Mouse (Mus musculus) heart, embryonic 16.5 days (tissue): Measurements from ENCODE around the gene Atp5g3. TPM values are rescaled to one million over a fixed set of nuclear protein-coding genes. Genes with fewer than 3 reads are reported as not detected.
A peak's percentile ranks its signal among the peaks of the same experiment; 100 is the strongest.
"Not testable (repeated sequence)": the region's sequence is repeated elsewhere in the genome, so short reads cannot be mapped to it uniquely, and the experiment has no call there.

ENCODE experiments used
- ATAC-seq: fragments of 200-750 bp; cut with Nextera tagmentation; replicated peaks from 2 replicates; pipeline ENCODE4 v1.8.0; 2017; ENCODE audit warnings: moderate number of reproducible peaks; ENCODE audit not compliant: insufficient read depth, low FRiP score; ENCODE audit errors: extremely low read depth
- H3K27ac ChIP-seq: fragments of 300-500 bp; sonication (generic); 2 replicates; pipeline ENCODE4 v1.5.1; 2014; ENCODE audit warnings: mild to moderate bottlenecking, low read length, control low read depth, moderate library complexity
- H3K27me3 ChIP-seq: fragments of 300-500 bp; sonication (generic); 2 replicates; pipeline ENCODE4 v1.6.1; 2014; ENCODE audit warnings: low read length, mixed read lengths; ENCODE audit not compliant: control insufficient read depth, insufficient read depth
- H3K36me3 ChIP-seq: fragments of 300-500 bp; sonication (generic); 2 replicates; pipeline ENCODE4 v1.6.1; 2014; ENCODE audit not compliant: control insufficient read depth, insufficient read depth
- H3K4me1 ChIP-seq: fragments of 300-500 bp; sonication (generic); 2 replicates; pipeline ENCODE4 v1.6.1; 2014; ENCODE audit warnings: low read length, mixed read lengths; ENCODE audit not compliant: control insufficient read depth, insufficient read depth
- H3K4me2 ChIP-seq: fragments of 300-500 bp; sonication (generic); 2 replicates; pipeline ENCODE4 v1.6.1; 2014; ENCODE audit warnings: low read depth, mild to moderate bottlenecking, control low read depth, low read length
- H3K4me3 ChIP-seq: fragments of 300-500 bp; sonication (generic); 2 replicates; pipeline ENCODE4 v1.5.1; 2014; ENCODE audit warnings: mild to moderate bottlenecking, control low read depth, low read length
- H3K9ac ChIP-seq: fragments of 300-500 bp; sonication (generic); 2 replicates; pipeline ENCODE4 v1.6.1; 2014; ENCODE audit warnings: low read length, control low read depth
- H3K9me3 ChIP-seq: fragments of 300-500 bp; sonication (generic); replicated peaks from 2 replicates; pipeline ENCODE4 v1.6.1; 2016; ENCODE audit warnings: low read length; ENCODE audit not compliant: control insufficient read depth
- WGBS: fragments of 180-500 bp; shearing (Covaris S2); extraction: QIAGEN DNeasy Blood & Tissue Kit; methylation state at CpG from one replicate; pipeline ENCODE4 v1.1.7; 2014; 5-methylcytosine and 5-hydroxymethylcytosine counted together
- polyA plus RNA-seq: library from polyadenylated mRNA; unstranded; fragments of >200 nt; fragmentation: Nextera tagmentation; extraction: Ambion mirVana; gene quantifications from 2 replicates; pipeline ENCODE4 v1.2.1, GENCODE M21; 2015

The Atp5g3 gene
- polyA plus RNA-seq, 1 experiment from 2014 or later = 3,175 TPM

DNA sequence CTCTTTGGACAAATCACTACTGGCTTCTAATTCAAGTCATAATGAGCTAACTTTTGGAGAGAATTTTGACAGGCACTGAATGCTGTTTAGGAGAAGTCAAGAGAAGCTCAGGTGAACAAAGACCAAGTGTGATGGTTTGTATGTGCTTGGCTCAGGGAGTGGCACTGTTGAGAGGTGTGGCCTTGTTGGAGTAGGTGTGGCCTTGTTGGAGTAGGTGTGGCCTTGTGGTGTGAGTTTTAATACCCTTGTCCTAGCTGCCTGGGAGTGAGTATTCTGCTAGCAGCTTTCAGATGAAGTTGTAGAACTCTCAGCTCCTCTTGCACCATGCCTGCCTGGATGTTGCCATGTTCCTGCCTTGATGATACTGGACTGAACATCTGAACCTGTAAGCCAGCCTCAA is 6.4 kb downstream of the Atp5g3 start:
- H3K4me2 ChIP-seq, H3K27ac ChIP-seq, H3K9ac ChIP-seq, H3K27me3 ChIP-seq, H3K4me1 ChIP-seq, H3K9me3 ChIP-seq, ATAC-seq, H3K4me3 ChIP-seq: not testable (repeated sequence)
- peaks cover 30% of the 10 kb centered on the region for H3K36me3 ChIP-seq

- no peaks in the 10 kb centered on the region for H3K27me3 ChIP-seq
- no peak overlapping the region for H3K27ac ChIP-seq
- no peak overlapping the region for H3K9ac ChIP-seq
These were observed 7.6 kb downstream of the Atp5g3 start for GRCm38 (mm10) chr2:73903536-73903935.

DNA sequence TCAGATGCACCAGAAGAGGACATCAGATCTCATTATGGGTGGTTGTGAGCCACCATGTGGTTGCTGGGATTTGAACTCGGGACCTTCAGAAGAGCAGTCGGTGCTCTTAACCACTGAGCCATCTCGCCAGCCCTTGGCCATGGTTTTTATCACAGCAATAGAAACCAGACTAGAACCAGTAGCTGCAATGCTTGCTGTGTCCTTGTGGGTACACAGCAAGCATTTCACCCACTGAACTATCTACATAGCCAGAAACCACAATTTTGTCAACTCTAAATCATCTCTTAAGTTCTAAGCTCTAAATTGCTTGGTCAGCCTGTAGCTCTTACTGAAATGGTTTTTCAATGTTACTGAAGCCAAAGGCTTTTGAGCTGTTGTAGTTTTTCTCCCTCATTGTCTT is 8.8 kb downstream of the Atp5g3 start:
- 95% methylated on average over 3 of the region's 3 CpGs for WGBS
- H3K4me3 ChIP-seq, H3K27me3 ChIP-seq, H3K27ac ChIP-seq, H3K4me2 ChIP-seq, ATAC-seq, H3K9me3 ChIP-seq, H3K9ac ChIP-seq, H3K4me1 ChIP-seq: not testable (repeated sequence)
- peaks cover 11% of the 10 kb centered on the region for H3K36me3 ChIP-seq

More at GRCm38 (mm10) chr2:73903536-73903935, 7.6 kb downstream of the Atp5g3 start:
- 0 out of 2 replicates have a peak, but pooled peaks cover 2% of the 10 kb centered on the region for H3K4me1 ChIP-seq
- peaks cover 23% of the 10 kb centered on the region for H3K36me3 ChIP-seq
- 94% methylated on average over 2 of the region's 2 CpGs for WGBS
- no peak overlapping the region for H3K4me3 ChIP-seq
- H3K9me3 ChIP-seq = no peaks in the 10 kb centered on the region
- ATAC-seq = no peak
- H3K4me2 ChIP-seq = no peak overlapping the region

DNA sequence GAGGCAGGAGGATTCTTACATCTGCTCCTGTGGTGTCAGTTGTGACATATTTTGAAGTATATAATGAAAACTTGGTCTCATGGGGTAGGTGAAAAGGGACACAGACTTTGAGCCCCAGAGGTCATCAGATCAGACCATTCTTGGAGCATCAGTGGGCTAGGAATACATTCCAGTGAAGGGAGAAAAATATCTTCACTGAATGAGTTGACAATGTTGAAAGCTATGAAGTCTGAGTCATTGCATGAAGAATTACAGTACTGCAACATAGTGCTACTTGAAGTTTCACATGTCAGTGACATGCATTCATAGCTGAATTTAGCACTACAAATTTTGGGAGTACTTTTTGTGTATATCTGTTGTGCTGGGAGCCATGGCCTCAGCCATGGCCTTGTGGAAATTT is 10.0 kb downstream of the Atp5g3 start:
- no peaks in the 10 kb centered on the region for H3K9me3 ChIP-seq
- no peak overlapping the region for H3K4me3 ChIP-seq
- no peak overlapping the region for H3K4me2 ChIP-seq
- H3K27ac ChIP-seq = no peak overlapping the region
- H3K4me1 ChIP-seq = no peaks in the 10 kb centered on the region
- H3K9ac ChIP-seq = no peak overlapping the region
- H3K27me3 ChIP-seq = no peaks in the 10 kb centered on the region
- no peak for ATAC-seq
- peaks cover 2% of the 10 kb centered on the region; the same call in 1 of the 2 replicates for H3K36me3 ChIP-seq

GRCm38 (mm10) chr2:73900364-73900763 is 10.8 kb downstream of the Atp5g3 start:
- H3K9ac ChIP-seq = no peak overlapping the region
- H3K27ac ChIP-seq = no peak overlapping the region
- H3K4me1 ChIP-seq = no peaks in the 10 kb centered on the region
- ATAC-seq = no peak
- H3K27me3 ChIP-seq = no peaks in the 10 kb centered on the region
- H3K9me3 ChIP-seq = no peaks in the 10 kb centered on the region
- WGBS = 69% methylated on average over 1 of the region's 1 CpGs
- H3K36me3 ChIP-seq = no peaks in the 10 kb centered on the region; the same call in 1 of the 2 replicates
- no peak overlapping the region for H3K4me3 ChIP-seq
- no peak overlapping the region for H3K4me2 ChIP-seq

DNA sequence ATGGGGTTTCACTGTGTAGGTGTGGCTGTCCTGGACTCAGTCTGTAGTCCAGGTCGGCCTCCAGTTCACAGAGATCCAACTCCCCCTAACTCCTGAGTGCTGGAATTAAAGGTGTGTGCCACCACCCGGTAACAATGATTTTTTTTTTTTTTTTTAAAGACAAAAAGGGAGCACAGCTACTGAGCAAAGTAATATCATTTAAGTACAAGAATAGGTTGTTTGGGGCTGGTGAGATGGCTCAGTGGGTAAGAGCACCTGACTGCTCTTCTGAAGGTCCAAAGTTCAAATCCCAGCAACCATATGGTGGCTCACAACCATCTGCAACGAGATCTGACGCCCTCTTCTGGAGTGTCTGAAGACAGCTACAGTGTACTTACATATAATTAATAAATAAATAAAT is 14.2 kb downstream of the Atp5g3 start:
- H3K27ac ChIP-seq, H3K4me3 ChIP-seq, H3K4me2 ChIP-seq, ATAC-seq, H3K27me3 ChIP-seq, H3K36me3 ChIP-seq, H3K4me1 ChIP-seq, H3K9ac ChIP-seq, H3K9me3 ChIP-seq: not testable (repeated sequence)
- 67% methylated on average over 4 of the region's 4 CpGs for WGBS

GRCm38 (mm10) chr2:73893473-73894270 is 17.5 kb downstream of the Atp5g3 start:
- Histone ChIP-seq H3K9ac (peak overlapping the region; percentile 79), H3K4me3 (peak overlapping the region; percentile 85), H3K36me3 (no peaks in the 10 kb centered on the region), H3K4me2 (peak overlapping the region; percentile 82), H3K27ac (no peak overlapping the region; the same call in 1 of the 2 replicates), H3K9me3 (no peaks in the 10 kb centered on the region), H3K27me3 (no peaks in the 10 kb centered on the region), H3K4me1 (peaks cover 7% of the 10 kb centered on the region)
- 57% methylated on average over 22 of the region's 22 CpGs for WGBS
- no peak for ATAC-seq

- H3K4me3 ChIP-seq = peak within 1 kb of the TSS; percentile 85
- H3K4me1 ChIP-seq = peaks cover 7% of the 10 kb centered on the region
- under 1% methylated on average over 60 of the region's 63 CpGs for WGBS
- H3K9me3 ChIP-seq = no peaks in the 10 kb centered on the region
- no peaks in the 10 kb centered on the region for H3K36me3 ChIP-seq
- peak within 1 kb of the TSS; percentile 85 for H3K9ac ChIP-seq
- peak within 1 kb of the TSS; percentile 91 for H3K27ac ChIP-seq
- peak; percentile 97 for ATAC-seq
- H3K4me2 ChIP-seq = peak within 1 kb of the TSS; percentile 95
- H3K27me3 ChIP-seq = no peaks in the 10 kb centered on the region
These were observed 18.4 kb downstream of the Atp5g3 start, which contains the start of gene Atf2 for GRCm38 (mm10) chr2:73892464-73893296. Gene Atf2 (minus strand): TSS chr2:73892639.
